Mouse (Mus musculus): ENCODE results near the gene Mogat1.

DNA sequence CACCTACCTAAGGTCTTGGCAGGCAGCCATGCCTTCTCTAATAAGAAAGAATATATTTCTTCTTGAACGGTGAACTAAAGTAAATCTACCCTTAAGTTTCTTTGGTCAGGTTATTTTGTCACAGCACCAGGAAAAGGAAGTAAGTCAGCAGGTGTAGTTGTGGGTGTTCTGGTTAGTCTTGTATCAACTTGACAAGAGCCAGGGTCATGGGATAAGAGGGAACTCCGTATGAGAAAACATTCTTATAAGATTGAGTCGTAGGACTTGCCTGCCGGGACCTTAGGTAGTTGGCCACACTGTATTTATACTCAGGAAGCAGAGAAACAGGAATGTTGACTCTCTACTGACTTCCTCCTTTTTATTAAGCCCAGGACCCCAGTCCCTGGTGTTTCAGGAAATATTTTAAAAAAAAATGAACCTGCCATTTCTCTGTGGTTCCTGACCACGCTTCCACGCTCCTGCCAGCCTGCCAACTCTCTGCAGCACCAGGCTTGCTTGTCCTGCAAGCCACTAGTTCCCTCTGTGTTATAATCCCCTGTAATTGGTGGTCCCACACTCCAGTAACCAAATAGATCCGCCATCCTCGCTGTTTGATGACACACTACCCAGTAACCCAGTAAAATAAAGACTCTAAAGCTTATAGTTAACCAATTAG, 43.3 kb downstream of the Mogat1 start:
- TF ChIP-seq CTCF (conservative IDR thresholded peaks at IDR 0.05; ENCODE audit: low read length) (no peak), NANOG (IDR thresholded peaks at IDR 0.05; ENCODE audit: borderline replicate concordance, low read length) (no peak)
